Mouse (Mus musculus) heart, postnatal 36 days (tissue): ENCODE results near the gene Recql5. TPM values are rescaled to one million over a fixed set of nuclear protein-coding genes. Genes with fewer than 3 reads are reported as not detected.
A peak's percentile ranks its signal among the peaks of the same experiment; 100 is the strongest.
"Not testable (repeated sequence)": the region's sequence is repeated elsewhere in the genome, so short reads cannot be mapped to it uniquely, and the experiment has no call there.

Experiments
- DNase-seq, 2 experiments: peaks; one replicate each; pipeline ENCODE4 v3.0.0; 2021 to 2022
- intact Hi-C: fragments of 180-260 bp; cut with DNase I; formaldehyde crosslinking; loops from one replicate; pipeline ENCODE4 v1.15.1; 2025
- total RNA-seq, 2 experiments: library from RNA; stranded (reverse); gene quantifications; 2 replicates each; pipeline ENCODE4 v1.2.3; 2021

Recql5 gene
- total RNA-seq, 2 experiments from 2014 or later: 6.7 to 8.9 TPM

DNA sequence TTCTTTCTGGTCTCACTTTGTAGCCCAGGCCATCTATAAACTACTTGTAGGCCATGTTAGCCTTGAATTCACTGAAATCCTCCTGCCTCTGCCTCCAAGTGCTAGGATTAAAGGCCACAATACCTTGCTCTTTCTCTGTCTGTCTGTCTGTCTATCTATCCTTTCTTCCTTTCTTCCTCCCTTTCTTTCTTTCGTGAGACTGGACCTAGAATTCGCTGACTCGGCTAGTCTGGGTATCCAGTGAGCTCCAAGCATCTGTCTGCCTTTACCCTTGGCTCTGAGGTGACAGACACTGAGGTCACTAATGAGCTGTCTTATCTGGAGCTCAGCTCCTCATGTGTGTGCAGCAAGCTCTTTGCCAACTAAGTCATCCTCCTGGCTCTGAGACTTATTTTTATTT, 57.3 kb downstream of the Recql5 start:
- no peak for DNase-seq
- intact Hi-C loops: no loop called here

DNA sequence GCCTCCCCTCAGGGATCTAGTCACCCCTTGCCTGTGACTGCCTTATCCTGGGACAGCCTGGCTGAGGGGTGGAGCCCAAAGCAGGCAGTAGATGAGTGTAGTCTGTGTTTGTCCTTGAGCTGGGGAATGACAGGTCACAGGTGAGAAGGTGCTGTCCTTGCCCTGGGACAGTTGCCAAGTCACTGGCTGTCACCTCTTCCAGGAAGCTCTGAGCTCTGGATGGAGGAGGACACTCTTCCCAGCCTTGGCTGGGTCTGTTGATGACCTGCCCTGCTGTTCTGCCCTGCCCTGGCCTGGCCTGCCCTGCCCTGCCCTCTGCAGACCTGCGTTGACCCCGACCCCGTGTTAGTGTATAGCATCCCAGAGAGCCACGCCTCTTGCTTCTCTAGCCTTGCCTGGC, 60.8 kb downstream of the Recql5 start:
- intact Hi-C loops: no loop called here
- DNase-seq: no peak

- intact Hi-C loops: no loop called here
- DNase-seq: no peak
Measured at GRCm38 (mm10) chr11:115869393-115869792, 63.9 kb downstream of the Recql5 start.

DNA sequence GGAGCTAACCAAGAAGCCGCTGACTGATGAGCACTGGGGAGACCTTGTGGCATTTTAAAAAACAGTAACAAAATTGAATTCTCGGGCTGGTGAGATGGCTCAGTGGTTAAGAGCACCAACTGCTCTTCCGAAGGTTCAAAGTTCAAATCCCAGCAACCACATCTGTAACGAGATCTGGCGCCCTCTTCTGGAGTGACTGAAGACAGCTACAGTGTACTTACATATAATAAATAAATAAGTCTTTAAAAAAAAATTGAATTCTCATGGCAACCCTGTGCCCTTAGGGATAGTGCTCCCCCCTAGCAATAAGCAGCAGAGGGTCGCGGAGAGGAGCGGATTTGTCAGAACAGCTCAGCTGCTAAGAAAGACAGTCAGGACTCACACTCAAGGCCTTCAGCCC, 69.4 kb downstream of the Recql5 start:
- intact Hi-C loops: no loop called here
- DNase-seq: no peak

DNA sequence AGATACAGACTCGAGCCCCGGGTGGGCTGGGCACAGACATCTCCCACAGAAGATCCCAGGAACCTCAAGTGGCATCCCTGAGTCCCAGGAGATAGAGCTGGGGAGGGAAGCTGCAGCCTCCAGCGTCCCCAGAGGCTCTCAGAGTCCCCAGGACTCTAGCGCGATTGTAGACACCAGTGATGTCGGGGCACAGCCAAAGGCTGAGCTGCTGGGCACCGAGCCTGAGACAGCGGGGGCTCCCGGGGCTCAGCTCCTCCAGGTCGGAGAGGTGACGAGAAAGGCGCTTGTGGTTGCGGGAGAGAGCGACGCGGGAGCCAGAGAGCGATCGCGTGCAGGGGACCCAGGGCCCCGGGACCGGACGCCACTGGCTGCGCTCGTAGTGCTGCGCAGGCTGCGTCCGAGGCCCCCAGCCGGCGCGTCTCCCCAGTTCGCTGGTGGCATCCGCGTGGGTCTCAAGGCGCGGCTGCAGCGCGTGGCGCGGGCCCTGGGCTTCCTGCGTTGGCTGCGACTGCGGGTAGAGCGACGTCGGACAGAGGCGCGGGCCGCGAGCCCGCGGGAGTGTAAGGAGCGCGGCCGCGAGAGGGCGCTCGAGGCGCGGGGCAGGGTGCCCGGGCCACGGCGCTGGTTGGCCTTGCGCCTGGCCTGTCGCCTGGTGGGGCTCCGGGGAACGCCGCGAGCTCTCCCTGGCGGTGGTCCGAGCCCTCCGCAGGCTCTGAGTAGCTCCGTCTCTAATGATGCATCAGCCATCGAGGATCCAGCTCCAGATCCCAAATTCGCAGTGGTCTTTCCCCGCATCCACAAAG, 73.9 kb downstream of the Recql5 start:
- intact Hi-C loops: loop anchor here (1.0 to 2.0 kb wide), 3 partner anchors 35 to 137 kb away; partner anchors contain the start of genes Llgl2 and Tsen54
- peak; percentile 93 to 96 for DNase-seq

DNA sequence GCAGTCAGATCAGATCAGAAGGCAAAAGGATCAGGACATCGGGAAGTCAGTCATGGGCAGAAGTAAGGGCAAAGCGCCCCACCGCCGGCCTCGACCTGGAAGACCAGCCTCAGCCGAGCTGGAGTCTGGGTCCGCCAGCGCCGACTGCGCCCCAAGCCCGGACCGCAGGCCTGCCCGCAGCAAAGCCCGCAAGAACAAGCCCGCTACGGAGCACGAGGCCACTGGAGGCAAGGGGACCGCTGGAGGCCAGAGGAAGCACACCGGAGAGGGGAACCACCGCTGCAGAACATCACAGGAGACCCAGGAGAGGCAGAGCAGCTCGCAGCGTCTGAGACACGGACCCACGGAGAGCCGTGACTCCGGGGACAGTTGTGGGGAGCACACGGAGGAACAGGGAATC, 74.9 kb downstream of the Recql5 start, which contains the start of gene Myo15b:
Gene Myo15b (plus strand): TSS at position 53 of the 400 bp plus-strand sequence.
- intact Hi-C loops: loop anchor here (2.0 kb wide), 2 partner anchors 34 to 44 kb away; partner anchors contain the start of genes Llgl2 and Tsen54
- no peak for DNase-seq

DNA sequence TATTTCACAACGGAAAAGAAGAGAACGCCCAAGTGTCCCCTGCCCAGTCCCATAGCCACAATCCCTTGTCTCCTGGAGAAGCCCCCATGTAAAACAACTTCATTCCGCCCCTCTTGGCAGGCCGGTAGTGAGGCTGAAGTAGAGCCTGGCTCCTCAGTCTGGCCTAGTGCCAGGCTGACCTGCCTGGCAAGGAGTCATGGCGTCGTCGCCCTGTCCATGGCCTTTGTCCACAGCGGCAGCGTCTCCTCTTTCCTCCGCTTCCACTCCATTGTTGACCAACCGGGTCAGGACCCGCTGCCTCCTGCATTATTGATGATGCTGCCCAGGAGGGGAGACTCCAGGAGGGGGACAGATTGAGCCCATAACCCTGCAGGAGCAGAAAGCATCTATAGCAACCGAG, 75.3 kb downstream of the Recql5 start:
- intact Hi-C loops: loop anchor here (2.0 kb wide), 2 partner anchors 33 to 43 kb away; partner anchors contain the start of genes Llgl2 and Tsen54
- peak in 1 of 2 experiments; percentile 14 for DNase-seq

DNA sequence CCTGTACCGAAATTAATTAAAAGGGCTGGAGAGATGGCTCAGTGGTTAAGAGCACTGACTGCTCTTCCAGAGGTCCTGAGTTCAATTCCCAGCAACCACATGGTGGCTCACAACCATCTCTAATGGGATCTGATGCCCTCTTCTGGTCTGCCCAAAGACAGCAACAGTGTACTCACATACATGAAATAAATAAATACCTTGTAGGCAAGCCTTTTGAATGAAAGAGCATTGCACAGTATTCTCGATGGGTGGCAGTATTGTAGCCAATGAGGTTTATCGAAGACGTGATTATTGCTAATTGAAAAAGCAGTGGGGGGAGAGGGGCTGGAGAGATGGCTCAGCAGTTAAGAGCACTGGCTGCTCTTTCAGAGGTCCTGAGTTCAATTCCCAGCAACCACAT, 76.1 kb downstream of the Recql5 start:
- intact Hi-C loops, DNase-seq: not testable (repeated sequence)

GRCm38 (mm10) chr11:115854674-115855073, 78.6 kb downstream of the Recql5 start:
- intact Hi-C loops: no loop called here
- no peak for DNase-seq

- DNase-seq: no peak
- intact Hi-C loops: no loop called here
Measured at GRCm38 (mm10) chr11:115845819-115846218, 87.5 kb downstream of the Recql5 start.

DNA sequence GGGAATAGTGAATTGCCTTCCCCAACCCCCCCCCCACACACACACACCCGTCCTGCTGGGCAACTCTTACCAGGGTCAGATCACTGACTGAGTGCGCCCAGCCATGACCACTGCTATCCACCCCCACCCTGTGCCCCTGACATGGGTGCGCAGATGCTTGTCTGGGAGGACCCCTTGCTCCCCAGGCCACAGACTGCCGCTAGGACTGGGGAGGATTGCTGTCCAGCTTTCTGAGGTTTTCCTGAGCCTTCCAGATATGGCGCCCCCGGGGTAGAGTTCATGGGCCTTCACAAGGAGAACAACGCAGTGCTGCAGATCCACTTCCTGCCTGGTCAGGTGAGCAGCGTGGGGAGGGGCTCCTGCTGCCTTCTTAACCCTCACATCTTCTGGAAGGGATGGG, 89.0 kb downstream of the Recql5 start:
- DNase-seq: no peak
- intact Hi-C loops: no loop called here

DNA sequence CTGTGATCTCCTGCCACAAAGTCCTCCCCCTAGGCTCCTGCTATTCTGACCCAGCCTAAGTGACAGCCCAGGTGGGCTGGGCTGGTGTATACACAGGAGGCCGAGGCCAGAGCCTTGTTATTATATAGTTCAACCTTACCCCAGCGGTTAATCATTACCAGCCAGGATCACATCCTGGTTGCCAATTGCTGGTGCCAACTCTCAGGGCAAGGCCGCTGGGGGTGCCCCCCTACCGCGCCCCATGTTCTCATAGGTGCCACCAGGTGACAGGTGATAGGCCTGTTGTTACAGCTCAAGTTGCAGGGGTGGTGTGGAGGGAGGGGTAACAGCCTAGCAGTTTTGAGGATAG, 89.4 kb downstream of the Recql5 start:
- intact Hi-C loops: no loop called here
- DNase-seq: no peak

DNA sequence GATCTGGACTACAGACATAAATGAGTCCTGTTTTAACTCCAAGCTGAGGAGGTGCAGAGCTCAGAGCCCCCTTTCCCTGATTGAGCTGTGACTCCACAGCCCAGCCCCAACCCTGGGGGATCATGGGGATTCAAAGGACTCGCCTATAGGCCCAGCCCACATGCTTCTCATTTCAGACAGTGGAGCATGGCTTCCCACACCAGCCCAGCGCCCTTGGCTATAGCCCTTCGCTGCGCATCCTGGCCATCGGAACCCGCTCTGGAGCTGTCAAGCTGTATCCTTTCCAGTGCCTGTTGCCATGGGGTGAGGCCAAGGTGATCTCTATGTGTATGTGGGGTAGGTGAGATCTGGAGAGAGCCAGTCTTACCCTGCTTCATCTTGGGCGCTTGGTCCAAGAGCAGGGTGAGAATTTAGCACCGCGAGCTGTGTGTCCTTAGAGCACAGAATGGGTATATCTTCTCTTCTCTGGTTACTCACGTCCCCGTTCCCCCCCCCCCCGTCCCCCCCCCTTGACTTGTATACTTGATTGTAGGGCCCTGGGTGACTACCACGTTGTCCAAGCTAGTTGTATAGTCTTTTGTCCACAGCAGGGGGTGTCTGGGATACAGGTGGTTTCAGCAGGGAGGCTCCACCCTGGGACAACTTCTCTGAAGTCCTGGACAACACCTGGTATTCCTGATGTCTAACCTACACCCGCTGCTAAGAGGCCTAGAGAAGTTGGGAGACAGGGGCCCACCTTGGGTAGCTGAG, 90.0 kb downstream of the Recql5 start:
- intact Hi-C loops: no loop called here
- no peak for DNase-seq

Other genes with a start within 250 kb of the Recql5 start
- gene Grb2, start 224.9 kb downstream of the Recql5 start, total RNA-seq: 100 to 1,000 TPM; 102 to 110 TPM
- 100 to 1,000 TPM in 1 of 2 experiments, 10 to 100 TPM in 1; 92.3 to 101 TPM for gene Tmem94, start 168.0 kb downstream of the Recql5 start, total RNA-seq
- 10 to 100 TPM; 48.6 to 50.6 TPM for gene Caskin2, start 119.8 kb downstream of the Recql5 start, total RNA-seq
- gene Tsen54, start 118.8 kb downstream of the Recql5 start, total RNA-seq: 1 to 10 TPM; 8.7 to 9.7 TPM
- 10 to 100 TPM; 18.7 to 21.2 TPM for gene Llgl2, start 109.4 kb downstream of the Recql5 start, total RNA-seq
- gene Myo15b, start 75.1 kb downstream of the Recql5 start, total RNA-seq: under 1 TPM in 1 of 2 experiments, not detected in 1; 0.14 TPM
- 10 to 100 TPM; 14.8 to 26.7 TPM for gene Smim5, start 33.5 kb downstream of the Recql5 start, total RNA-seq
- under 1 TPM in 1 of 2 experiments, not detected in 1; 0.31 TPM for gene Smim6, start 21.5 kb downstream of the Recql5 start, total RNA-seq
- 10 to 100 TPM; 17.2 to 20.7 TPM for gene Sap30bp, start 195 bp downstream of the Recql5 start, total RNA-seq
- gene Itgb4, start 41.2 kb upstream of the Recql5 start, total RNA-seq: 1 to 10 TPM; 2.6 to 3.4 TPM
- gene Galk1, start 79.2 kb upstream of the Recql5 start, total RNA-seq: 10 to 100 TPM; 12.8 to 19.3 TPM
- gene H3f3b, start 94.5 kb upstream of the Recql5 start, total RNA-seq: 100 to 1,000 TPM; 136 to 158 TPM
- gene Unk, start 96.8 kb upstream of the Recql5 start, total RNA-seq: 1 to 10 TPM; 8.0 to 8.4 TPM
- gene Unc13d, start 144.5 kb upstream of the Recql5 start, total RNA-seq: under 1 TPM; 0.41 to 0.42 TPM
- gene Wbp2, start 153.5 kb upstream of the Recql5 start, total RNA-seq: 100 to 1,000 TPM in 1 of 2 experiments, 10 to 100 TPM in 1; 97.0 to 106 TPM
- gene Trim47, start 193.7 kb upstream of the Recql5 start, total RNA-seq: 10 to 100 TPM; 25.2 to 34.2 TPM
- 1 to 10 TPM; 7.4 to 7.6 TPM for gene Trim65, start 197.7 kb upstream of the Recql5 start, total RNA-seq
- 10 to 100 TPM; 62.9 to 63.4 TPM for gene Mrpl38, start 205.4 kb upstream of the Recql5 start, total RNA-seq
- 10 to 100 TPM; 13.2 to 16.2 TPM for gene Fbf1, start 234.7 kb upstream of the Recql5 start, total RNA-seq